Mouse (Mus musculus) G1E-ER4 (cell line): Measurements from ENCODE around the gene Gm20388. TPM values are rescaled to one million over a fixed set of nuclear protein-coding genes. Genes with fewer than 3 reads are reported as not detected.

ENCODE experiments used
- GATA1 ChIP-seq: IDR thresholded peaks from one replicate; pipeline ENCODE4 v1.8.0; 2012; ENCODE audit warnings: low read length, inconsistent platforms
- polyA plus RNA-seq: library from polyadenylated mRNA; stranded (reverse); fragments of >175 nt; gene quantifications from 2 replicates; pipeline ENCODE4 v1.2.3, GENCODE M21; 2012

Gene Gm20388
- polyA plus RNA-seq, 1 experiment, result not detected

GRCm38 (mm10) chr8:121580465-121580864 lies 1669.8 kb downstream of the Gm20388 start:
- no peak for TF ChIP-seq GATA1

DNA sequence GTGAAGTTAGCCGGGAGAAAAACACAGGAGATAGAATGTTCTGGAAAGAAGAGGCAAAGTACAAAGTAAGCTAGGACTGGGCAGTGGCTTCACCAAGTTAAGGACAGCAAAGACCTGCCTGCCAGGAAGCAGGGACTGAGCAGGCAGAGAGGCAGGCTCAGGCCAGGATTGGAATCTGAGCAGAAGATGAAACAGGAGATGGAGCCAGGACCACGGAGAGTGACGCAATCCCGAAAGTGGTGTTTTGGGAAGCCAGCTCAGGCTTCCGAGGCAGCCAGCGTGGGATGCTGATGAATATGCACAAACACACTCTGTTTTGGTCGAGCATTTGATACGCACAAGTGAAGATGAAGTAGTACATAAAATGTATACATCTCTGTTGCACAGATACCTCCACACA lies 1673.0 kb downstream of the Gm20388 start:
- no peak for TF ChIP-seq GATA1

DNA sequence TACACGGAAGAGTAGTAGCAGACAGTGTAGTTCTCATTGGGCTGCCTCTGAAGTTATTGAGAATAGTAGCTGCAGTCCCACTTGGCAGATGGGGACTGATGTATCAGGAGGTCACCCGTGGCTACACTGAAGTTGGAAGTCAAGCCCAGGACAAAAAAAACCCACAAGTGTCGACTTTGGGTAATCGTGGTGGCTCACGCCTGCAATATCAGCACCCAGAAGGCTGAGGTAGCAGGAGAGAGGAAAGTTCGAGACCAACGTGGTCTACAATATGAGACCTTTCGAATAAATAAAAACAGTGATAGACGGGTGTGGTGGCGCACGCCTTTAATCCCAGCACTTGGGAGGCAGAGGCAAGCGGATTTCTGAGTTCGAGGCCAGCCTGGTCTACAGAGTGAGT lies 1674.1 kb downstream of the Gm20388 start:
- TF ChIP-seq GATA1, result no peak

DNA sequence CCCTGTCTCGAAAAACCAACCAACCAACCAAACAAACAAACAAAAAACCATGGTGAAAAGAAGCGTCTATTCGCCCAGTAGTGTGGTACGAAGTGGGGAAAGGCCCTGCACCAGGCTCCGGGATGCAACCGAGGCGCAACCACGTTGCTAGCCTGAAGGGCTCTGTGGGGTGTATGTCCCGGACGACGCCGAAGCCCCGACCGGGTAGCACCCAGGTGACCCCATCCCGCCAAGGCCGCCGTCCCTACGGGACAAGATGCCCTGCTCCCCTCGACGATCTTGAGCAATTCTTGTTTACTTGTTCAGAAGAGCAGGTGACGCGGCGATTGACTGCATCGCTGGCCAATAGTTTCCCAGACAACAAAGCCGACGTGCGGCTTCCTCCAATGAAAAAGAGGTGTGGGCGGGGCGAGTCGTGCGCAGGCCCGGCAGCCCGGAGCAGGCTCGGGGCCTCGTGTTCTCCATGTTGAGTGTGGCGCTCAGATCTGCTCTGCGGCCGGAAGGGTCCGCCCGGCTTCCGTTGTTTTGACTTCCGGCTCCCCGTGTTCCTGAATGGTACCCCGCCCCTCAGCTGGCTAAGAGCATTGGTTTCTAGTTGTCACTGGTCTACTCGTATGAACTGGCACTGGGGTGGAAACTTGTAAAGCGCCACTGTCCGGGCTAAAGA lies 1674.7 kb downstream of the Gm20388 start:
- no peak for TF ChIP-seq GATA1

- no peak for TF ChIP-seq GATA1
Measured at GRCm38 (mm10) chr8:121588750-121589149, 1678.1 kb downstream of the Gm20388 start.

GRCm38 (mm10) chr8:121589205-121589726 lies 1678.6 kb downstream of the Gm20388 start:
- TF ChIP-seq GATA1, result no peak

DNA sequence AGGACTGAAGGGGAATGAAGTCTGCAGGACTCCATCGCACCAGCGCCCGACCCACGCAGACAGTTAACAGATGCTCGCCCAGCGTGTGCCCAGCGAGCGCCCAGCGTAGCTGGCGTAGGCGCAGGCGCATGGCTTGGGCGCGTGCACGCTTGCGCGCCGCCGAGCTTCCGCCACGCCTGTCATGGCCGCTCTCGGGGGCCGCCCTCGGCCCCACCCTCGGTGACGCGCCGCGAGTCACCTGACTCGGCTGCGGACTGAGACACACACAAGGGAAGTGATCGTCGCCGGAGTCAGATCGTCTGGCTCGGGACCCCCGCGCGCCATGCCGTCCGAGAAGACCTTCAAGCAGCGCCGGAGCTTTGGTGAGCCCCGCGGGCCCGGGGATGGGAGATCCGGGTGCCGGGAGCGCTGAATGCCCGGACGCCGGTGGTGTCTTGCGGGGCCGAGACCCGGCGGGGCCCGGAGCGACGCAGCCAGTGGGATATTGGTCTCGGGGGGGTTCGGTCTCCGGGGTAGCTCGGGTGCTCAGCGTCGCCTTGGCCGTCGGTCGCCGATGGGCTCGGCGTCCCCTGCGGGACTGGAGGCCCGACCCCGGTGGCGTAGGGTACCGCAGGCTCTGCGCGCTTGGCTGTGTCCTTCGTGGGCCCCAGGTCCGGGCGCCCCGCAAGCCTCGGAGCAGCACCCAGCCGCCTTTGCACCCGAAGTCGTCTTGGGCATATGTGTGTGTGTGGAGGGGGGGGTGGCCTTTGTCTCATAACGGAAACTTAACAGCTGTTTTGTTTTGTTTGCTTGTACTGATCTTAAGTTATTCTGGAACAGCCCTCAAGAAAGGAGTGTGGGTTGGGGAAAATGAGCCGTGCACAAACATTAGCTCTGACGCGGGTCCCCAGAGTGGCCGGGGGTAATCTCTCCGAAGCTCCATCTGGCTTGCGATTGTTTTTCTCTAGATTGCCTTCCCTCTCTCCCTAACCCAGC lies 1679.8 kb downstream of the Gm20388 start, which contains the start of gene Map1lc3b:
Gene Map1lc3b (plus strand): TSS at position 159 of the 975 bp plus-strand sequence.
- no peak for TF ChIP-seq GATA1

GRCm38 (mm10) chr8:121591178-121592066 lies 1680.8 kb downstream of the Gm20388 start:
- TF ChIP-seq GATA1, result no peak

- TF ChIP-seq GATA1, result no peak
Measured at GRCm38 (mm10) chr8:121593293-121593692, 1682.7 kb downstream of the Gm20388 start.

DNA sequence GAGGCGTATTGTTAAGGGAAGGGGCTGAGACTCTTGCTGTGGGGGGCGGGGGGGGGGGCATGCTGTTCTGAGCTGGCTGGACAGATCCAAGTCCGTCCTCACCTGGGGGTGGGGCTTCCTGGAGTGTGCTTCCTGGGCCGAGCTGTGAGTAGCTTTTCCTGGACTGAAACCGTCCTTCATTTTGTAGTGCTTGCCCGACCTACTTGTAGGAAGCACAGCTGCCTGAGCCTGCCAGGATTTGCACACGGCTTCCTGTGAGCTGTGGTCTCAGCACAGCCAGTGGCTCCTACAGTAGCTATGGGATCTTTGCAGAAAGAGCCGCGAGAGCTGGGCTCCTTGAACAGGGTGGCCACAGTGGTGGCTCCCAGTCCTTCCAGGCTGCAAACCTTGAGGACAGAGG lies 1683.3 kb downstream of the Gm20388 start:
- TF ChIP-seq GATA1, result no peak

- no peak for TF ChIP-seq GATA1
Measured at GRCm38 (mm10) chr8:121598190-121598589, 1687.5 kb downstream of the Gm20388 start.

DNA sequence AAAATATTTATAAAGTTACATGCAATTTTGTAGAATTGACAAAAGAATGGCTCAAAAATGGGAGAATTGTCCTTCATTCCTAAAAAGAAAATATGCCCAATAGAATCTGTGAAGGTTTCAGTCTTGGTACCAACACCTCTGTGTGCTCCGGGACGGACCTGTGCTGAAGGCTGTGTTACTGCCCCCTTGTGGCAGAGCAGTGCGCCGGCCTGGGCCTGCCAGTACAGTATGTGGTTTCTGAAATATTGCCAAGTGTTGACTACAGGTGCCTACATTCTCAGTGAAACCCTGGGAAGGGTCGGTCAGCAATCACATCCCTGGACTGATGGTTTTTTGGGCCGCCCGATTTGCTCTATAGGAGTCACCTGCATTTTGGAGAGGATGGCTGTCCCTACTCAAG lies 1688.3 kb downstream of the Gm20388 start:
- TF ChIP-seq GATA1, result no peak

DNA sequence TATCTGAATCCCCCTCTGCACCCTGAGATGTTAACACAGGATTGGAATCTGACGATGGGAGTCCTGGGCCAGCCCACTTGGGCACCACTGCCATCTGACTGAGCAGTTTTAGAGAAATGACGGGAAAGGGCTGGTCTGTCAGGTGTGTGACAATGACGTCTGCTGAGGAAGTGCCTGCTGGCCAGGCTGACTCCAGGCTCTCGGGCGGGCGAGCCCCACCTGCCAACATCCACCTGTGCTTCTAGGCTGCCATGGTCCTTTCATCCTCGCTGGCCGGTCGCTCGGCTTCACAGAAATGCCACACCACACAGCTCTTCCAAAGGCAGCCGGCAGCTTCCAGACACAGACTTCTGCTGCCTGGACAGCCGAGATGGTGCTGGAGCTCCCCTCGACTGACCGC lies 1689.2 kb downstream of the Gm20388 start:
- no peak for TF ChIP-seq GATA1

DNA sequence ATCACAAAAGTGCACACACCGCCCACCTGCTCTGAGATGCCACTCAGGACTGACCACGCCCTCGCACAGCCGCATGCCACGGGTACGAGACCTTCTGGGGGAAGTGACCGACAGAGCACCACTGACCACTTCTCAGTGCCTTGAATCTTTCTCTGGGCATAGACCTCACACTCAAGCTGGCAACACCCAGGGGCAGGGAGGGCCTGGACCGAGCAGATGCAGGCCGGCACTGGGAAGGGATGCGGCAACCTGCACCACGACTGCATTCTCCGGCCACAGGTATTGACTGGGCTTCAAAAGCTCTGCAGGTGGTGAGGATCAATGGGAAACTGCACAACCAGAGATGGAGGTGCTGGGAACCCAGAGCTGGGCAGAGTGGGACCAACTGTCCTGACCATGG lies 1691.8 kb downstream of the Gm20388 start:
- no peak for TF ChIP-seq GATA1

DNA sequence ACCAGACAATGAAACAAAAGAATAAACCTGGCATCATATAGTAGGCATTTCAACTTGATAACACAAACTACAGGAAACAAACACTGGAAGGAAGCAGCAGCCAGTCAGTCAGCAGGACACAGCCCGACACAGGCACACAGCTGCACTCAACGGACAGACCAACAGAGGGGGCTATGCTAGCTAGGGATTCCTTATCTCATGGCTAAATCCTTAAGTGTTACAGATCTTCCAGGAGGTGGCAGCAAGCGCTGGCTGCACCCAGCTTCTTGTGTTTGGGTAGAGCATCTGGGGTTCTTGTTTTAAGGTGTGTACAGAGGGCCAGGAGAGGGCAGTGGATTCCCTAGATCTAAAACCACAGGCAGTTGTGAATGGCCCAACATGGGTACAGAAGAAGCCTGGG lies 1692.2 kb downstream of the Gm20388 start:
- TF ChIP-seq GATA1, result no peak
